Mouse (Mus musculus): ENCODE results near the gene Foxp1.

Foxp1 gene

GRCm38 (mm10) chr6:99047322-99047721, 475.2 kb downstream of the Foxp1 start:
- no peak for DNase-seq (ENCODE audit: low spot score)

DNA sequence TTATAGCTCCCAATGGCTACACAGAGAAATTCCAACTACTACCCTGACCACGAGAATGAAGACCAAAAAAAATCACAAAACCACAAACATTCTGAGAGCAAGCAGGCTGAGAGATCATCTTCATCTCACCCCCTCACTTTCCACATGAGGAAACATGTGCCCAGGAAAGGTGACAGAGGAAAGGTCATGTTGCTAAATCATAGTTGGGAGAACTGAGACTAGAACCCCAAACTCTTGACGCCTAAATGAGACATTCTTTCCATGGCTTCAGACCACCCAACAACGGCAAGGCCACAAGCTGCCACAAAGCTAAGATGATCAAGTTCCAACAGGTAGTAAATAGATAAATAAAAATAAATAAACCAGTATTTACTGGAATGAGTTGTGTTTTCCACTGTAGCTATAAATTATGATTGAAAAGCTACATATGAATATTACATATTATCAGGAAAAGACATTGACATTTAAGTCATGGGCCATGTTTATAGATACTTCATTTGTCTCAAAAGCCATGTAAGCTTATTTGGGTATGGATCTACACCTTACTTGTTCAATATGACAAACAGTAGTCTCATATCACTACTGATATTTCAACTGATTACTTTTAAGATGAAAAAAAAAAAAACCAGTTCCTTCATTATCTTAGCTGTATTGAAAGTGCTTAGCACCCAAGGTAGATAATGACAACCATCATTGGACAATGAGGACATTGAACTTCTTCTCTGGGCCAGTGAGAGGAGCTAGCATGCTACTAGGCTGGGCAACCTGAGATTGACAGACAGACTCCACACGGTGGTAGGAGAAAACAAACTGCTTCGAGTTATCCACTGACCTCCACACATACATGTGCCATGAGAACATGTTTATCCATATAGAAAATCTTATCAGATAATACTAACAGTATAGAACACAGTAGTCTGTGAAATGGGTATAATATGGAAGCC, 476.4 kb downstream of the Foxp1 start:
- DNase-seq (ENCODE audit: low spot score): no peak

- DNase-seq (ENCODE audit: low spot score): no peak
Measured at GRCm38 (mm10) chr6:99043932-99044664, 478.4 kb downstream of the Foxp1 start.

DNA sequence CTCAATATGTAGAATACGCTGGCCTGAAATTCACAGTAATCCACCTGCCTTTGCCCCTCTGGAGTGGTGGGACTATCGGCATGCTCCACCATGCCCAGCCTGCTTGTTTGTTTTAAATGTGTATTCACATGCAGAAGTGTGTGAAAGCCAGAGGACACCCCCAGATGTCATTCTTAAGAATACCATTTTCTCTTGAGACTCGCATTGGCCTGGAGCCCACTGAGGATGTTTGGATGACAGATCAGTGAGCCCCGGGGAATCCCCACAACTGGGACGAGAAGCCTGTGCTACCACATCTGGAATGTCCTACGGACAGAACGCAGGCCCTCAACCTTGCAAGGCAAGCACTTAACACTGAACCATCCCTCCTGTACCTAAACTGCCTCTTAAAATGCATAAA, 479.3 kb downstream of the Foxp1 start:
- no peak for DNase-seq (ENCODE audit: low spot score)

GRCm38 (mm10) chr6:99042175-99042954, 480.2 kb downstream of the Foxp1 start:
- no peak for DNase-seq (ENCODE audit: low spot score)

- no peak for DNase-seq (ENCODE audit: low spot score)
Measured at GRCm38 (mm10) chr6:99038977-99039376, 483.5 kb downstream of the Foxp1 start.

DNA sequence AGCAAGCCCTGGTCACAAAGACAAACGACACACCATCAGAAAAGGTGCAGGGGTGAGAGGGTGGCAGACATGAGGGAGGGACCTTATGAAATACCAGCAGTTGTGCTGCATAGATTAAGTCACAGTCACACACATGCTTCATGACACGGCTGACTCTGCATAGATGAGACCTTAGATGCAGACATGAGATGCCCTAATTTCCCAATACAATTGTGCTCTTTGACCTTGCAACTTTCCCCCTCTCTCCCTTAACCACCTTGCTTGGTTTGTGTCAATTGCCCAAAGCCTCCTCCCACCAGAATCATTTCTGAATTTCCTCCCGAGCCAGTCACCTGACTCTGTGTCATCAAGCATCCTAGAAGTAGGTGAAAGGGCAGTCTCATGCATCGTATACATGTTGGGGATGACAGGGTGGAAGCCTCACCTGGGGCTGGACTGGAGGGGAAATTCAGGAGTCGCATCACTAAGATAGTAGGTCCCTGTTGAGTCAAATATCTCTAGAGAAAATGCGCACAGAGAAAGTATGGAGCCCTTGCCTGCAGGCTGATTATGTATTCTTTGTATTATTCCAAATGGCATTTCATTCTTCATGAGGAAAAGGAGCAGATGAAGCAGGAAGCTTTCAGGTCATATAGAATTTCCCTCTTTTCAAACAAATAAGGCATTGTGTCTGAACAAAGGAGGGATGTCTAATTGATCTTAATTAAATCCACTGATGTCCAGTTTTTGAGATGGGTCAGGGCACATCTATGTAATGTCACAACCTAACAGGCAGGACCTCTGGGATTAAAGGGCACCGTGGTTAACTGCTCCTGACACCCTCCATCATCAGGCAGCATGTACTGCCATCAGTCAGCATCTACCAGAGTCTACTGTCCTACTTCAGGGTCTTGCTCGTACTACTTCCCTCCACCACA, 486.8 kb downstream of the Foxp1 start:
- no peak for DNase-seq (ENCODE audit: low spot score)

- DNase-seq (ENCODE audit: low spot score): no peak
Measured at GRCm38 (mm10) chr6:99033062-99033461, 489.5 kb downstream of the Foxp1 start.

GRCm38 (mm10) chr6:99031321-99031903, 491.1 kb downstream of the Foxp1 start:
- DNase-seq (ENCODE audit: low spot score): no peak

GRCm38 (mm10) chr6:99030251-99030650, 492.3 kb downstream of the Foxp1 start:
- no peak for DNase-seq (ENCODE audit: low spot score)

DNA sequence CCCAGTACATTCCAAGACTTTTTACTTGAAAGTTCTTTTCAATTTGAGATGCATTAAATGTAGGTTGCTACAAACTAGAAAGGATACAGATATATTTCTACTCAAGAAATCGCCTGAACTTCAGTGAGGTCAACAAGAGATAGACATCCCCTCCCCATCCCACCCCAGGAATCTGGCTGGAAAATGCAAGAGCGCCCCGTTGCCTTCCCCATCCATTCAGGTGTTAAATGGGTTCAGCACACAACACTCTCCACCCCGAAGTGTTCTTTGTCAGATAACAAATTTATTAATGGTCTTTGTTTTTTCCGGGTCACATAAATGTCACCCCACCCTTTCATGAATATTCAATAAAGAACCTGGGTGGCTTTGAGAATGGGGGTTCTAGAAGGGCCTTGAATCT, 493.1 kb downstream of the Foxp1 start:
- DNase-seq (ENCODE audit: low spot score): no peak

- DNase-seq (ENCODE audit: low spot score): no peak
Measured at GRCm38 (mm10) chr6:99028989-99029305, 493.6 kb downstream of the Foxp1 start.

GRCm38 (mm10) chr6:99028161-99028988, 494.1 kb downstream of the Foxp1 start:
- DNase-seq (ENCODE audit: low spot score): peak; percentile 26

DNA sequence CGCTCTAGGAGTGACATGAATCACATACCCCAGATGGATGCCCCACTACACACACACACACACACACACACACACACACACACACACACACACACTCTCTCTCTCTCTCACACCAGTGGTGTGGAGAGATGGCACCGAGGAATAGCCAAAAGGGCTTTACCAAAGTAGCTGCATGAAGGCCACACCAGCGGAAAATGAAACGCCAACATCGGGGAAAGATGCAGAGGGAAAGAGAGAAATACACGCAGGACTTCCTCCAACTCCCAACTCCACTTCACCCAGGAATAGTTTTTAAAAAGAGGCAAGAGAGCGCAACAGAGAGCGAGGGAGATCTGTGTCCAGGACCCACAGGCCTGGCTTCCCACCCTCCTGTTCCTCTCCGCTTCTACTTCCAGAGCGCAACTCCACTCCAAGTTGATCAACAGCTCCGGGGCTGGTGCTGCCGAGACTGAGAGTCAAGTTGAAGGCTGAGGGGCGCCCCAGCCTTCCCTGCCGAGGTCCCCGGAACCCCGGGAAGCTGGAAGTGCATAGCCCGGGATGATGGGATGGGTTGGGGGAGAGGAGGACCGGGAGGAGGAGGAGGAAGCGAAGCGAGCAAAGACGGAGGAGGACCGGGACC, 494.9 kb downstream of the Foxp1 start:
- DNase-seq (ENCODE audit: low spot score): no peak

DNA sequence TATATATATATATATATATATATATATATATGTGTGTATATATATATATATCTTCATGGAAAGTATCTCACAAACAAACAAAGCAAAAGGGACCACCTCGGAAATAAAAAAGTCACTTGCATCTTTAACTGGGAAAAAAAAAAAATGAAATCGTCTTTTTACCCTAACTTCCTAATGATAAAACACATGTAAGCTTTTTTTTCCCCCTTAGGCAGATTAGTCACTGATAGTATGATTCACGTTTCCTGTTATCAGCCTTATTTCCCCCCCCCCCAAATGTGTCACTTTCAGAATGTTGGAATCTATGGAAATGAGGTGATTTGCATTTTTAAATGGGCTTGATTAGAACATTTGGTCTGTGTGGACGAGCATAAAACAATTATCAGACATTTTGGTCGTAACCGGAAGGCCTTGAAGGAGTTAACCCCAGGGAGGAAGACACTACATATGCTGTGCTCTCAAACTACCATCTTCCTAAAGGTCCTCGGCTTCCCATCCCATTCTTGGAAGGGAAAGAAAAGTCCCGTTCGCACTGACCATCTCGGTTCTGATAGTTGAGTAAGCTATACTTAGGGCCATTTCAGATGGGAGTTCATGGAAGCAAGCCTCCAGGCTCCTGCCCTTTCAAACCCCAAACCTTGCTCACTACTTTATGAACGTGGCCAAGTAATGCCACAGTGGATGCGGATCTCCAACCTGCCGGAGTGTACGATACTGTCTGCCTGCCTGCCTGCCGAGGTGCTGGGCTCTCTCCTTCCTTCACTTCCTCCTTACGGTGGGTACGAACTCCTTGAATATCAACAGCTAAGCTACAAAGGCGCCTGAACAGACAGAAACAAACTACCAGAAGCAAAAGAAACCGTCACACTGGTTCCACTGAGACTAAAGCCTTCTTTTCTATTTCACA, 495.6 kb downstream of the Foxp1 start:
- no peak for DNase-seq (ENCODE audit: low spot score)

- DNase-seq (ENCODE audit: low spot score): no peak
Measured at GRCm38 (mm10) chr6:99026040-99026439, 496.5 kb downstream of the Foxp1 start.

GRCm38 (mm10) chr6:99024588-99024987, 497.9 kb downstream of the Foxp1 start:
- no peak for DNase-seq (ENCODE audit: low spot score)

- no peak for DNase-seq (ENCODE audit: low spot score)
Measured at GRCm38 (mm10) chr6:99020570-99021444, 501.7 kb downstream of the Foxp1 start.
